Mouse (Mus musculus) myocyte (in vitro differentiated cells): Measurements from ENCODE around the gene Aldh3b1. TPM values are rescaled to one million over a fixed set of nuclear protein-coding genes. Genes with fewer than 3 reads are reported as not detected.
"Not testable (repeated sequence)": the region's sequence is repeated elsewhere in the genome, so short reads cannot be mapped to it uniquely, and the experiment has no call there.

ENCODE experiments used
- H3K27me3 ChIP-seq: one replicate; pipeline ENCODE4 v1.6.1; 2011; ENCODE audit not compliant: control insufficient read depth, insufficient read depth, insufficient read length
- H3K36me3 ChIP-seq: one replicate; pipeline ENCODE4 v1.6.1; 2011; ENCODE audit not compliant: control insufficient read depth, insufficient read depth
- H3K4me2 ChIP-seq: one replicate; pipeline ENCODE4 v1.6.1; 2011; ENCODE audit warnings: low read depth, control low read depth
- H3K4me3 ChIP-seq: one replicate; pipeline ENCODE4 v1.5.1; 2011; ENCODE audit warnings: mild to moderate bottlenecking, control low read depth, moderate library complexity
- H3K79me2 ChIP-seq: one replicate; pipeline ENCODE4 v1.6.1; 2011; ENCODE audit not compliant: control insufficient read depth, insufficient read depth
- H3ac ChIP-seq: one replicate; pipeline ENCODE4 v1.6.1; 2011; ENCODE audit not compliant: control insufficient read depth, insufficient read length
- CEBPB ChIP-seq: IDR thresholded peaks from 2 replicates; pipeline ENCODE4 v1.6.1; 2011; ENCODE audit warnings: mild to moderate bottlenecking, moderate library complexity; ENCODE audit not compliant: poor library complexity, insufficient read depth, severe bottlenecking
- E2F4 ChIP-seq: IDR thresholded peaks from one replicate; pipeline ENCODE4 v1.6.1; 2011; ENCODE audit warnings: mild to moderate bottlenecking, control low read depth, moderate library complexity; ENCODE audit not compliant: insufficient read depth
- MAX ChIP-seq: IDR thresholded peaks from one replicate; pipeline ENCODE4 v1.6.1; 2011; ENCODE audit warnings: low read depth, mild to moderate bottlenecking, control low read depth
- MYOD1 ChIP-seq, 3 experiments: IDR thresholded peaks; one replicate each; pipeline ENCODE4 v1.6.1; 2011; ENCODE audit warnings: control low read depth in 2 of 3, low read depth in 2 of 3, mild to moderate bottlenecking in 2 of 3, moderate library complexity in 1 of 3; ENCODE audit not compliant: insufficient read length in 2 of 3, control insufficient read depth in 1 of 3
- MYOG ChIP-seq, 3 experiments: IDR thresholded peaks; one replicate each; pipeline ENCODE4 v1.6.1; 2011; ENCODE audit warnings: control low read depth in 2 of 3, low read depth in 2 of 3, mild to moderate bottlenecking in 2 of 3; ENCODE audit not compliant: insufficient read length in 2 of 3, control insufficient read depth in 1 of 3, insufficient read depth in 1 of 3
- POLR2A ChIP-seq: IDR thresholded peaks from one replicate; pipeline ENCODE4 v1.6.1; 2011; ENCODE audit warnings: low read depth, mild to moderate bottlenecking, control low read depth, moderate library complexity; ENCODE audit not compliant: insufficient read length
- POLR2AphosphoS2 ChIP-seq: IDR thresholded peaks from one replicate; pipeline ENCODE4 v1.6.1; 2011; ENCODE audit warnings: low read depth, control low read depth; ENCODE audit not compliant: insufficient read length
- REST ChIP-seq: IDR thresholded peaks from one replicate; pipeline ENCODE4 v1.6.1; 2011; ENCODE audit warnings: mild to moderate bottlenecking, control low read depth, moderate library complexity; ENCODE audit not compliant: insufficient read depth, insufficient read length
- SRF ChIP-seq: IDR thresholded peaks from one replicate; pipeline ENCODE4 v1.6.1; 2011; ENCODE audit warnings: low read depth; ENCODE audit not compliant: control insufficient read depth, insufficient read length
- TCF12 ChIP-seq: IDR thresholded peaks from one replicate; pipeline ENCODE4 v1.6.1; 2011; ENCODE audit warnings: mild to moderate bottlenecking, control low read depth; ENCODE audit not compliant: poor library complexity, insufficient read depth, severe bottlenecking
- TCF3 ChIP-seq: IDR thresholded peaks from one replicate; pipeline ENCODE4 v1.6.1; 2011; ENCODE audit warnings: low read depth, control low read depth; ENCODE audit not compliant: insufficient read length
- USF1 ChIP-seq: IDR thresholded peaks from one replicate; pipeline ENCODE4 v1.6.1; 2011; ENCODE audit warnings: low read depth, mild to moderate bottlenecking, control low read depth, moderate library complexity
- polyA plus RNA-seq: library from polyadenylated mRNA; unstranded; fragments of >200 nt; fragmentation: generic; extraction: Trizol; gene quantifications from one replicate; pipeline ENCODE4 v1.2.1, GENCODE M21; 2012; ENCODE audit warnings: missing spikeins

Aldh3b1 gene
- 51.8 TPM for polyA plus RNA-seq

- peak within 1 kb of the TSS; percentile 15 for H3K4me3 ChIP-seq
These were observed at the start of gene Aldh3b1 for GRCm38 (mm10) chr19:3929211-3929941. TSS of gene Aldh3b1 (minus strand) at chr19:3929808.

GRCm38 (mm10) chr19:3975866-3976265 lies 46.3 kb upstream of the Aldh3b1 start:
- no peak for TF ChIP-seq TCF3
- TF ChIP-seq TCF12: no peak
- no peak for TF ChIP-seq MYOD1 (IDR thresholded peaks at IDR 0.05; ENCODE audit: control insufficient read depth in 1 of 3, insufficient read length in 2 of 3, low read depth in 2 of 3)
- TF ChIP-seq POLR2AphosphoS2: no peak
- TF ChIP-seq CEBPB: no peak
- no peak for TF ChIP-seq USF1
- no peak for TF ChIP-seq POLR2A
- no peak for TF ChIP-seq SRF
- TF ChIP-seq MYOG (IDR thresholded peaks at IDR 0.05; ENCODE audit: control insufficient read depth in 1 of 3, insufficient read depth in 1 of 3, insufficient read length in 2 of 3, low read depth in 2 of 3): no peak
- no peak for TF ChIP-seq E2F4
- TF ChIP-seq MAX: no peak
- TF ChIP-seq REST: no peak
- H3K4me2 ChIP-seq: no peak overlapping the region
- peaks cover 11% of the 10 kb centered on the region for H3K27me3 ChIP-seq
- no peaks in the 10 kb centered on the region for H3K36me3 ChIP-seq
- no peak overlapping the region for H3ac ChIP-seq
- no peaks in the 10 kb centered on the region for H3K79me2 ChIP-seq
- H3K4me3 ChIP-seq: no peak overlapping the region

More at GRCm38 (mm10) chr19:3929211-3929941, at the start of gene Aldh3b1:
- Histone ChIP-seq H3K27me3 (no peaks in the 10 kb centered on the region), H3K4me2 (peak within 1 kb of the TSS; percentile 56), H3K36me3 (no peaks in the 10 kb centered on the region), H3ac (no peak within 1 kb of the TSS), H3K79me2 (no peaks in the 10 kb centered on the region)
- TF ChIP-seq POLR2AphosphoS2 (peak; percentile 29), MYOG (IDR thresholded peaks at IDR 0.05; ENCODE audit: control insufficient read depth in 1 of 3, insufficient read depth in 1 of 3, insufficient read length in 2 of 3, low read depth in 2 of 3) (peak in 1 of 3 experiments; percentile 51), E2F4 (no peak), TCF3 (no peak), USF1 (no peak), MYOD1 (IDR thresholded peaks at IDR 0.05; ENCODE audit: control insufficient read depth in 1 of 3, insufficient read length in 2 of 3, low read depth in 2 of 3) (peak in 1 of 3 experiments; percentile 23), POLR2A (no peak)

DNA sequence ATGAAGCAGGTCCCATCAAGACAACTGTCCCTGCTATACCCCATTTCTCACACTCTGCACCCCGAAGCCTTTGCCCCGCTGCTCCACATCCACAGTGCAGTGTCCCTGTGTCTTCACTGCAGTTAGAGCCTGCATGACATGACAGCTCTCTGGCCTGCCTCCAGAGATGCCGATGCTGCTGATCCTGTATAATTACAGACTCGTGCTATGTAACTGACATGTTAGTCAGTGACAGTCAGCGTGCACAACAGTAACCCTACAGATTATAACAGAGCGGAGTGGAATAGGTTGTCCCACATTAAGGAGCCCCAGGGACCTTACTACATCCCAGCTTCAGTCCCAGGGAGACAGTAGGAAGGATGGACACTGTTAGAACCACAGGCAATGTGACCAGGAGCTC lies 45.0 kb upstream of the Aldh3b1 start:
- H3ac ChIP-seq, H3K4me2 ChIP-seq, H3K4me3 ChIP-seq, H3K79me2 ChIP-seq, H3K36me3 ChIP-seq: not testable (repeated sequence)
- H3K27me3 ChIP-seq: peaks cover 19% of the 10 kb centered on the region

DNA sequence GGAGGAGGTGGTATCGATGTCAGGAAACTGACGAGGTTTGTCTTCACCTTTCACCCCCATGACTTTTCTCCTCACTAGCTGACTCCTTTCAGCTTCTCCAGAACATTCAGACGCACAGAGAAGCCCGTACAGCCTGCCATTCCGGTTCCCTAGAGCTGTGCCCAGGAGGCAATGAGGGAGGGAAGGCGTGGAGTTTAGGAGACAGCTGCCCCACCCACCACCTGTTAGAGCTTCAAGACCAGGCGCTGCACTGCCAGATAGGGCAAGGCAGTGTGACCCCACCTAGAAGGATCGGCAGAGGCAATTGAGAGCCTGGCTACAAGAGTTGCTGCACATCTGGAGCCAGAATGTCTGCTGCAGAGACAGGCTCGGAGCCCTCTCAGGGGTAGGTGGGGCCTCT lies 42.6 kb upstream of the Aldh3b1 start, which contains the start of gene Aldh3b2:
Aldh3b2 (plus strand) TSS at position 100 of the 400 bp plus-strand sequence.
- Histone ChIP-seq H3ac (no peak within 1 kb of the TSS), H3K4me3 (no peak within 1 kb of the TSS), H3K27me3 (peaks cover 24% of the 10 kb centered on the region), H3K36me3 (no peaks in the 10 kb centered on the region), H3K79me2 (no peaks in the 10 kb centered on the region), H3K4me2 (no peak within 1 kb of the TSS)
- TF ChIP-seq TCF3 (no peak), REST (no peak), POLR2AphosphoS2 (no peak), POLR2A (no peak), MAX (no peak), SRF (no peak), MYOG (IDR thresholded peaks at IDR 0.05; ENCODE audit: control insufficient read depth in 1 of 3, insufficient read depth in 1 of 3, insufficient read length in 2 of 3, low read depth in 2 of 3) (peak in 2 of 3 experiments; percentile 39 to 78), TCF12 (no peak), CEBPB (no peak), MYOD1 (IDR thresholded peaks at IDR 0.05; ENCODE audit: control insufficient read depth in 1 of 3, insufficient read length in 2 of 3, low read depth in 2 of 3) (peak in 2 of 3 experiments; percentile 68 to 81)

DNA sequence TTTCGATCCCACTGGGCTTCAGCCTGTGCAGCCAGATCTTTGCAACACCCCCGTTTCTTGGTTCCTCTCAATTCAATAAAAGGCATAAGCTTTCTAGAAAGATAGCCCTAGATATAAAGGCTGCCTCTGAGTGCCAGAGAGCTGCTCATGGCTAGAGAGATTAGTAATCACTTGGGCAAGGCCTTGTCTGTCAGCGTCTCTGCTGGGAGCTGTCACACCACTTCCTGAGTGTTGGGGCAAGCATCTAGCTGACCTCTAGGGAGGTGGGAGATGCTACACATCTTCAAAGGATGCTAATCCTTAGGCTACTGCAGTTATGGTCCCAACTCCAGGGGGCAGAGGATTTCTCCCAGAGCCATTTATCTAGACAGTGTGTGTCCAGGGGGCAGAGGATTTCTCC lies 37.6 kb upstream of the Aldh3b1 start:
- Histone ChIP-seq H3K4me3 (no peak overlapping the region), H3ac (no peak overlapping the region), H3K27me3 (peaks cover 18% of the 10 kb centered on the region), H3K4me2 (no peak overlapping the region), H3K36me3 (no peaks in the 10 kb centered on the region), H3K79me2 (no peaks in the 10 kb centered on the region)
- no peak for TF ChIP-seq TCF3
- TF ChIP-seq MAX: no peak
